Mouse (Mus musculus): ENCODE measurements around the gene Olfr1179. TPM values are rescaled to one million over a fixed set of nuclear protein-coding genes. Genes with fewer than 3 reads are reported as not detected.
"Not testable (repeated sequence)": the region's sequence is repeated elsewhere in the genome, so short reads cannot be mapped to it uniquely, and the experiment has no call there.

The Olfr1179 gene
- total RNA-seq (2021): not detected
- long read RNA-seq, experiment 1: 0 reads
- long read RNA-seq, experiment 2: 0 reads

GRCm38 (mm10) chr2:88406353-88406752 is at the start of gene Olfr1179:
Olfr1179 (minus strand) TSS chr2:88406453.
- DNase-seq: no peak

DNA sequence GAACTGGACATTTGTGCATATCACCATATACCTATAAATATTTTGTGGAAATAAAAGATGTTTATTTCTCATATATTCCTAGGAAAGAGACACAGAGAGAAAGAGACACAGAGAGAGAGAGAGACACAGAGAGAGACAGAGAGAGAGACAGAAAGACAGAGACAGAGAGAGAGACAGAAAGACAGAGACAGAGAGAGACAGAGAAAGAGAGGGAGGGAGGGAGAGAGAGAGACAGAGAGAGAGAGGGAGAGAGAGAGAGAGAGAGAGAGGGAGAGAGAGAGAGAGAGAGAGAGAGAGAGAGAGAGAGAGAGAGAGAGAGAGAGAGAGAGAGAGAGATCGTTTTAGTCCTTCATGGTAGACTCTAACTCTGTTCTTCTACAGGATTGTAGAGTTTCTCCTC is 48.3 kb upstream of the Olfr1179 start, which contains the start of gene Olfr1183:
Gene Olfr1183 (plus strand): TSS at position 301 of the 400 bp plus-strand sequence.
- not testable (repeated sequence) for DNase-seq

GRCm38 (mm10) chr2:88449031-88449430 is 42.8 kb upstream of the Olfr1179 start, which contains the start of gene Gm13757:
Gm13757 (minus strand) TSS chr2:88449131.
- DNase-seq: no peak

DNA sequence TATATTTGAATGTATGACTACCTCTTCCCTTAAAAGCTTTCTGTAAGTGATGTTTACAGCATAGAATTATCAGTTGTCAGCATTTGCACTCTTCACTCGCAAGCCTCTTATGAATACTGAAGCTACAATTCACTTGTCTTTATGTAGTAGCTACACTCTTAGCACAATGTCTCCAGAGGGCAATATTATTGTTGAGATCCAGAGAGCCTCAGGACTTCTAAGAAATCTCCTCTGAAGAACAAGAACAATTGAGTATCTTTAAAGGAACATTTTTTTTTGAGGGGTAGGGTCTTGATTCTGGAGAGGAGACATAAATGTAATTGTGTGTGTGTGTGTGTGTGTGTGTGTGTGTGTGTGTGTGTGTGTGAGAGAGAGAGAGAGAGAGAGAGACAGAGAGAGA is 19.8 kb upstream of the Olfr1179 start, which contains the start of gene Olfr1181:
Gene Olfr1181 (minus strand): TSS at position 101 of the 400 bp plus-strand sequence.
- DNase-seq: no peak

GRCm38 (mm10) chr2:88419051-88419450 is 12.8 kb upstream of the Olfr1179 start, which contains the start of gene Olfr1180:
Olfr1180 (minus strand) TSS chr2:88419151.
- no peak for DNase-seq

GRCm38 (mm10) chr2:88386762-88387161 is 19.5 kb downstream of the Olfr1179 start, which contains the start of gene Olfr1178:
Olfr1178 (plus strand) TSS chr2:88387062.
- DNase-seq: no peak

DNA sequence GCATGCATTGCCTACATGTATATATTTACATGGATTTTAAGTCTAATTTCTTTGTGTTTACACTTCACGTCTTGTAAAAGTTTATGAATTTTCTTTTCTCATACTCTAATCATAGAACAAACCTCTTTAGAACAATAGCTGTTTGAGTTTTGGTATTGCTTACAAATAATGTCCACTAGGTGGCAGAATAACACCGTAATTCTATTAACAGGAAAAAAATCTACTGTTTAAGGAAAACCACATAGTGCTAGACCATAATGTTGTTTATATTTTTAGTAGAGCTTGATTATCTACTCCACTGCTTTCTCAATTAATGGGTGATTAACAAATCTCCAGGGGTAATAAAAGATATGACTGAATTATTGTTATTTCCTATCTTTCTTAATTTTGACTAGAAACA is 49.9 kb downstream of the Olfr1179 start:
- no peak for DNase-seq

Other genes starting within 250 kb of the Olfr1179 start
- not detected for gene Olfr1168, start 224.6 kb downstream of the Olfr1179 start, total RNA-seq (2021)
- gene Olfr1170, start 178.1 kb downstream of the Olfr1179 start, total RNA-seq (2021): not detected
- gene Olfr1173, start 126.6 kb downstream of the Olfr1179 start, total RNA-seq (2021): not detected
- not detected for gene Olfr1174-ps, start 91.3 kb downstream of the Olfr1179 start, total RNA-seq (2021)
- not detected for gene Olfr1175-ps, start 79.2 kb downstream of the Olfr1179 start, total RNA-seq (2021)
- not detected for gene Olfr1176, start 69.7 kb downstream of the Olfr1179 start, total RNA-seq (2021)
- gene Olfr1177-ps, start 60.0 kb downstream of the Olfr1179 start, total RNA-seq (2021): not detected
- not detected for gene Olfr1178, start 19.4 kb downstream of the Olfr1179 start, total RNA-seq (2021)
- gene Olfr1180, start 12.7 kb upstream of the Olfr1179 start, total RNA-seq (2021): not detected
- gene Olfr1181, start 19.7 kb upstream of the Olfr1179 start, total RNA-seq (2021): not detected
- not detected for gene Gm13757, start 42.7 kb upstream of the Olfr1179 start, total RNA-seq (2021)
- not detected for gene Olfr1183, start 48.4 kb upstream of the Olfr1179 start, total RNA-seq (2021)
- gene Olfr1184, start 77.1 kb upstream of the Olfr1179 start, total RNA-seq (2021): not detected
- gene Olfr1185-ps1, start 86.9 kb upstream of the Olfr1179 start, total RNA-seq (2021): not detected
- gene Olfr1186, start 112.1 kb upstream of the Olfr1179 start, total RNA-seq (2021): not detected
- not detected for gene Olfr1188, start 150.5 kb upstream of the Olfr1179 start, total RNA-seq (2021)
- not detected for gene Olfr1189, start 180.0 kb upstream of the Olfr1179 start, total RNA-seq (2021)
- gene Olfr1191-ps1, start 234.1 kb upstream of the Olfr1179 start, total RNA-seq (2021): under 1 TPM in 1 of 2 experiments, not detected in 1; 0.03 TPM
- not detected for gene Olfr1192-ps1, start 242.1 kb upstream of the Olfr1179 start, total RNA-seq (2021)